In the genomic region with DNA sequence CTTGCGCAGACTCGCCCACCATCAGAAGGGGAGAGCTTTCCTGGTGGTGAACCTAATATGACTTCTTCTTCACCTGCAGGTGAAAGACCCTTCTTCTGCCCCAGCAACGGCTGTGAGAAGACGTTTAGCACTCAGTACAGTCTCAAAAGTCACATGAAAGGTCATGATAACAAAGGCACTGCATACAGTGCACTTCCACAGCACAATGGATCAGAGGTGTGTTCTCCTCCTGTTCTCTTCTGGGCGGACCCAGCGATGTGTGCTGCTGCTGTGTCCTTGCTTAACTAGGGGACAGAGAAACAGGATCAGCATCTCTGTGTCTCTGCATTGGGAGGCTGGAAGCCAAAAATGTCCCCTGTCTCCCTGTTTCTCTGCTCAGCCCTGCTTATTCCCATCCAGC, we compare ENCODE assay signal across 25 mouse cellular contexts. TPM values are rescaled to one million over a fixed set of nuclear protein-coding genes. Genes with fewer than 3 reads are reported as not detected.
DNase-seq lines count a peak whose midpoint lies in the region; TF ChIP-seq lines count a peak whose summit lies in the region.
"Had no signal": no experiment of that assay in that cellular context is flagged by ENCODE, and none has a peak within 500 bp of the region (broad histone marks: within the 10 kb centered on the region; RNA-seq: fewer than 3 reads in every experiment).

No protein-coding gene starts in this region.

- TF ChIP-seq CTCF in E14TG2a.4 (conservative IDR thresholded peaks at IDR 0.05; ENCODE audit: low read length) = no peak
- no peak for TF ChIP-seq CTCF in gastrocnemius, adult 2 months (IDR thresholded peaks at IDR 0.05)

- DNase-seq in ES-CJ7 (ENCODE audit: low read depth, low spot score) = peak; percentile 89
- DNase-seq in R1 (ENCODE audit: low read depth, low spot score) = peak; percentile 92
- DNase-seq in spleen, adult 18-20 months = no peak
- no peak for DNase-seq in kidney, adult 9 months
- DNase-seq in gastrocnemius, adult 2 months = no peak
- DNase-seq: adrenal gland, adult 8-10 months; adrenal gland, postnatal 14 days; adrenal gland, postnatal 36 days; B cell, adult 2 months; cerebellum, adult 11-12 months; cerebellum, adult 2 months; cerebellum, adult 9-10 months; cerebellum, postnatal 10 days; cerebellum, postnatal 25 days; forebrain, postnatal 0 days had no signal

- H3K9me3 ChIP-seq in E14TG2a.4 (ENCODE audit: low read length) = no peaks in the 10 kb centered on the region
- H3K9me3 ChIP-seq: embryonic facial prominence, embryonic 13.5 days; embryonic facial prominence, embryonic 15.5 days; forebrain, embryonic 10.5 days; forebrain, embryonic 12.5 days; forebrain, embryonic 15.5 days; G1E had no signal

- H3K27ac ChIP-seq in gastrocnemius, adult 2 months = no peak overlapping the region
- H3K27ac ChIP-seq: embryonic facial prominence, embryonic 13.5 days; embryonic facial prominence, embryonic 15.5 days; forebrain, embryonic 10.5 days; forebrain, embryonic 12.5 days; forebrain, embryonic 15.5 days had no signal

- peak overlapping the region; percentile 68 for H3K4me3 ChIP-seq in E14TG2a.4 (replicated peaks; ENCODE audit: low read length)
- H3K4me3 ChIP-seq in gastrocnemius, adult 2 months = no peak overlapping the region
- H3K4me3 ChIP-seq: embryonic facial prominence, embryonic 13.5 days; embryonic facial prominence, embryonic 15.5 days; erythroblast, embryonic 14.5 days; forebrain, embryonic 10.5 days; forebrain, embryonic 12.5 days; forebrain, embryonic 15.5 days had no signal

- intact Hi-C loops in gastrocnemius, adult 2 months (cut with DNase I) = no loop called here

- H3K4me1 ChIP-seq in E14TG2a.4 (replicated peaks; ENCODE audit: low read depth, low read length) = peaks cover 64% of the 10 kb centered on the region
- H3K4me1 ChIP-seq: embryonic facial prominence, embryonic 13.5 days; embryonic facial prominence, embryonic 15.5 days; forebrain, embryonic 10.5 days; forebrain, embryonic 12.5 days; forebrain, embryonic 15.5 days had no signal

- no peaks in the 10 kb centered on the region for H3K27me3 ChIP-seq in E14TG2a.4 (ENCODE audit: insufficient read depth, low read length)
- H3K27me3 ChIP-seq: CH12.LX; embryonic facial prominence, embryonic 13.5 days; embryonic facial prominence, embryonic 15.5 days; forebrain, embryonic 12.5 days; forebrain, embryonic 15.5 days; Patski had no signal

- peaks cover 66% of the 10 kb centered on the region for H3K36me3 ChIP-seq in E14TG2a.4 (ENCODE audit: insufficient read depth, low read length)

RNA-seq across cellular contexts. Expression of a gene that starts 23.1 kb away (rescaled TPM):
- total RNA-seq in gastrocnemius, adult 2 months (2021) = 10 to 100 TPM; 11.9 to 15.7 TPM

RNA-seq across cellular contexts. Expression of a gene that starts 25.5 kb away (rescaled TPM):
- 10 to 100 TPM in 1 of 2 experiments, 1 to 10 TPM in 1; 9.4 to 11.4 TPM for total RNA-seq in gastrocnemius, adult 2 months (2021)

RNA-seq across cellular contexts. Expression of a gene that starts 26.0 kb away (rescaled TPM):
- 10 to 100 TPM; 18.4 to 23.0 TPM for total RNA-seq in gastrocnemius, adult 2 months (2021)

RNA-seq across cellular contexts. Expression of a gene that starts 37.0 kb away (rescaled TPM):
- total RNA-seq in gastrocnemius, adult 2 months (2021) = under 1 TPM; 0.31 to 0.46 TPM

RNA-seq across cellular contexts. Expression of a gene that starts 55.7 kb away (rescaled TPM):
- total RNA-seq in gastrocnemius, adult 2 months (2021) = not detected
- total RNA-seq: CH12.LX had no signal

Comparison
In these comparisons a context has a peak if more than half of its experiments do, and no peak if none do; other contexts are left out.
1. DNase-seq: peak in ES-CJ7 (single experiment) and R1 (single experiment); none in spleen, adult 18-20 months (0 of 2), kidney, adult 9 months (single experiment) and gastrocnemius, adult 2 months (single experiment).